In genomic region chr3:97071916-97072315, GRCm38 (mm10) we compare ENCODE assay signal across 6 mouse cellular contexts.
A peak's percentile ranks its signal among the peaks of the same experiment; 100 is the strongest.
DNase-seq lines count a peak whose midpoint lies in the region; ATAC-seq and TF ChIP-seq lines count a peak whose summit lies in the region.
"Not testable (repeated sequence)": the region's sequence is repeated elsewhere in the genome, so short reads cannot be mapped to it uniquely, and the experiment has no call there.

No protein-coding gene starts in this region.

- H3K9ac ChIP-seq in forebrain, postnatal 0 days; heart, adult 2 months (ENCODE audit: low read depth, low read length); heart, embryonic 12.5 days; heart, embryonic 15.5 days; intestine, embryonic 15.5 days: not testable (repeated sequence)

- not testable (repeated sequence) for H3K36me3 ChIP-seq in forebrain, postnatal 0 days (ENCODE audit: insufficient read depth); heart, adult 2 months (ENCODE audit: control insufficient read depth, insufficient read depth, low read length); heart, embryonic 12.5 days; heart, embryonic 15.5 days; intestine, embryonic 15.5 days

- TF ChIP-seq CTCF in forebrain, postnatal 0 days (IDR thresholded peaks at IDR 0.05; ENCODE audit: low read depth); heart, adult 2 months (IDR thresholded peaks at IDR 0.05): not testable (repeated sequence)

- DNase-seq in forebrain, postnatal 0 days; heart, adult 2 months: not testable (repeated sequence)
- DNase-seq in right cerebral cortex, adult 18-20 months, result peak; percentile 8

- not testable (repeated sequence) for H3K79me2 ChIP-seq in heart, adult 2 months (replicated peaks; ENCODE audit: control insufficient read depth, insufficient read depth, low read length)

- H3K4me3 ChIP-seq in forebrain, postnatal 0 days (ENCODE audit: low read depth, low read length); heart, adult 2 months; heart, embryonic 12.5 days; intestine, embryonic 15.5 days (replicated peaks): not testable (repeated sequence)
- 0 out of 2 replicates have a peak overlapping the region, but pooled peaks have one; percentile 13 for H3K4me3 ChIP-seq in heart, embryonic 15.5 days

- not testable (repeated sequence) for TF ChIP-seq POLR2A in heart, adult 2 months (IDR thresholded peaks at IDR 0.05; ENCODE audit: insufficient read depth, low read depth, low read length)

- not testable (repeated sequence) for H3K9me3 ChIP-seq in forebrain, postnatal 0 days (ENCODE audit: low read length); heart, embryonic 12.5 days (replicated peaks); heart, embryonic 15.5 days (replicated peaks); intestine, embryonic 15.5 days

- TF ChIP-seq EP300 in heart, adult 2 months (IDR thresholded peaks at IDR 0.05; ENCODE audit: insufficient read depth, low read depth, low read length), result not testable (repeated sequence)

- peak; percentile 61 for ATAC-seq in forebrain, postnatal 0 days
- not testable (repeated sequence) for ATAC-seq in heart, embryonic 12.5 days (ENCODE audit: insufficient number of reproducible peaks, low FRiP score); heart, embryonic 15.5 days (replicated peaks; ENCODE audit: insufficient number of reproducible peaks, insufficient read depth, low FRiP score, low read depth); intestine, embryonic 15.5 days

- 63% methylated on average over 9 of the region's 9 CpGs for WGBS in forebrain, postnatal 0 days
- 45% methylated on average over 9 of the region's 9 CpGs for WGBS in heart, adult 2 months
- WGBS in heart, embryonic 12.5 days, result 40% methylated on average over 9 of the region's 9 CpGs
- 42% methylated on average over 9 of the region's 9 CpGs for WGBS in heart, embryonic 15.5 days
- 62% methylated on average over 9 of the region's 9 CpGs for WGBS in intestine, embryonic 15.5 days

- not testable (repeated sequence) for H3K27ac ChIP-seq in forebrain, postnatal 0 days (ENCODE audit: low read depth, low read length)
- H3K27ac ChIP-seq in heart, adult 2 months, result peak overlapping the region; percentile 52
- peak overlapping the region; percentile 83 for H3K27ac ChIP-seq in heart, embryonic 12.5 days (ENCODE audit: poor library complexity, severe bottlenecking)
- H3K27ac ChIP-seq in heart, embryonic 15.5 days, result peak overlapping the region; percentile 87
- H3K27ac ChIP-seq in intestine, embryonic 15.5 days, result 0 out of 2 replicates have a peak overlapping the region, but pooled peaks have one; percentile 48

- H3K4me1 ChIP-seq in forebrain, postnatal 0 days (ENCODE audit: insufficient read depth); heart, adult 2 months (ENCODE audit: control insufficient read depth, insufficient read depth, low read length); intestine, embryonic 15.5 days (replicated peaks): not testable (repeated sequence)
- peaks cover 22% of the 10 kb centered on the region for H3K4me1 ChIP-seq in heart, embryonic 12.5 days (replicated peaks)
- peaks cover 23% of the 10 kb centered on the region for H3K4me1 ChIP-seq in heart, embryonic 15.5 days (replicated peaks)

- H3K27me3 ChIP-seq in forebrain, postnatal 0 days (ENCODE audit: insufficient read depth, low read length); heart, adult 2 months (ENCODE audit: control insufficient read depth, insufficient read depth, low read length); heart, embryonic 12.5 days (replicated peaks); heart, embryonic 15.5 days; intestine, embryonic 15.5 days (replicated peaks): not testable (repeated sequence)

- H3K4me2 ChIP-seq in forebrain, postnatal 0 days (ENCODE audit: low read depth); intestine, embryonic 15.5 days (replicated peaks): not testable (repeated sequence)
- peak overlapping the region; percentile 19; the same call in 1 of the 2 replicates for H3K4me2 ChIP-seq in heart, embryonic 12.5 days
- H3K4me2 ChIP-seq in heart, embryonic 15.5 days, result peak overlapping the region; percentile 46

- intact Hi-C loops in heart, adult 2 months (cut with DNase I), result not testable (repeated sequence)
